Mouse (Mus musculus): ENCODE measurements around the gene Tmc6. TPM values are rescaled to one million over a fixed set of nuclear protein-coding genes. Genes with fewer than 3 reads are reported as not detected.

Gene Tmc6
- polyA plus RNA-seq, 1 experiment from 2014 or later = 28.4 TPM

DNA sequence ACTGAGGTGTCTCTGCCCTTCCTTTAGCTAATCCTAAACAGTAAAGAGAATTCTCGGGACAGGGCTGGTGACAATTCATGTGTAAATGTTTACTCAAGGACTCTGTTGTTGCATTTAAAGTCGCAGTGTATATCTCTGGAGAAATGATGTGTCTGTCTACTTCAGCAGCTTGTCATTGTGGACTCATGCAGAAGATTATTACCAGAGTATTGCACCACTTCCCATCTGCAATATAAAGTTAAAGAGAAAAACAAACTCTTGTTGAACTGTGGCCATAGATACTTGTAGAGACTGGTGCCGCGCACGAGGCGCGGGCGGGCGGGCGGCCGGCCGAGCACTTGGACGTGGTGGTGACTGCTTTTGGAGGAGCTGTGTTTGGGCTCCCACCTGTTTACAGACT lies 20.2 kb downstream of the Tmc6 start:
- ATAC-seq (replicated peaks; ENCODE audit: extremely low read depth, insufficient read depth, low FRiP score) = no peak
- peaks cover 66% of the 10 kb centered on the region for H3K36me3 ChIP-seq (ENCODE audit: control insufficient read depth, insufficient read depth)
- H3K4me2 ChIP-seq (ENCODE audit: low read depth, low read length) = no peak overlapping the region
- H3K9me3 ChIP-seq (replicated peaks; ENCODE audit: control insufficient read depth, low read length) = no peaks in the 10 kb centered on the region
- H3K4me1 ChIP-seq (ENCODE audit: control insufficient read depth, insufficient read depth, low read length) = no peaks in the 10 kb centered on the region
- H3K4me3 ChIP-seq (ENCODE audit: low read length) = no peak overlapping the region
- no peak overlapping the region for H3K27ac ChIP-seq (ENCODE audit: low read length)
- no peaks in the 10 kb centered on the region for H3K27me3 ChIP-seq (ENCODE audit: control insufficient read depth, insufficient read depth, low read length)
- H3K9ac ChIP-seq (ENCODE audit: low read length) = no peak overlapping the region
- WGBS = 90% methylated on average over 13 of the region's 13 CpGs

DNA sequence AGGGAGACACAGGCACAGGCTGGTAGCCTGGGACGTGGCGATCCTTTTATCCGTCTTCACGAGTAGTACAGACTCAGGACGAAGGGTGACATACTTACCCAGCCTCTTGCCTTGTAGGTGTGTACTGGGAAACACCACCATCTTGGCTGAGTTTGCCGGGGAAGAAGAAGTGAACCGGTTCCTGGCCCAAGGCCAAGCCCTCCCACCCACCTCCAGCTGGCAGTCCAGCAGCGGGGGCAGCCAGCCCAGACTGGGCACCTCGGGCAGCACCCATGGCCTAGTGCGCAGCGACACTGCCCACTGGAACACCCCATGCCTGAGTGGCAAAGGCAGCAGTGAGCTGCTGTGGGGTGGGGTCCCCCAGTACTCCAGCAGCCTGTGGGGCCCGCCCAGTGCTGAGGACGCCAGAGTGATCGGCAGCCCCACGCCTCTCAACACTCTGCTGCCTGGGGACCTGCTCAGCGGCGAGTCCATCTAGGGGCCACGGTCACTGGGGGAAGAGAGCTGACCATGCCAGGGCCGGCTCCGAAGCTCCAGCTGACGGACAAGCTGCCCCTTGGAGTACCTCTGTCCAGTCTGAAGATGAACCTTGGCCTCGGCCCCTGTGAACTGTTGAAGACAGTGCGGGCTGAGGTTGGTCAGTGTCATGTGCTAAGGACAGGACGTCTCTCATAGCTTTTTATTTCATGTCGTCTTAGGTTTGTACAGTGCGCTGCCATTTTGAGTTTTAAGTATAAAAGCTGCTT lies 21.5 kb downstream of the Tmc6 start:
- peaks cover 72% of the 10 kb centered on the region for H3K36me3 ChIP-seq (ENCODE audit: control insufficient read depth, insufficient read depth)
- no peaks in the 10 kb centered on the region for H3K27me3 ChIP-seq (ENCODE audit: control insufficient read depth, insufficient read depth, low read length)
- no peak overlapping the region for H3K4me2 ChIP-seq (ENCODE audit: low read depth, low read length)
- WGBS = 86% methylated on average over 26 of the region's 26 CpGs
- no peak for ATAC-seq (replicated peaks; ENCODE audit: extremely low read depth, insufficient read depth, low FRiP score)
- no peak overlapping the region for H3K4me3 ChIP-seq (ENCODE audit: low read length)
- no peak overlapping the region for H3K27ac ChIP-seq (ENCODE audit: low read length)
- no peaks in the 10 kb centered on the region for H3K4me1 ChIP-seq (ENCODE audit: control insufficient read depth, insufficient read depth, low read length)
- H3K9me3 ChIP-seq (replicated peaks; ENCODE audit: control insufficient read depth, low read length) = no peaks in the 10 kb centered on the region
- H3K9ac ChIP-seq (ENCODE audit: low read length) = no peak overlapping the region

DNA sequence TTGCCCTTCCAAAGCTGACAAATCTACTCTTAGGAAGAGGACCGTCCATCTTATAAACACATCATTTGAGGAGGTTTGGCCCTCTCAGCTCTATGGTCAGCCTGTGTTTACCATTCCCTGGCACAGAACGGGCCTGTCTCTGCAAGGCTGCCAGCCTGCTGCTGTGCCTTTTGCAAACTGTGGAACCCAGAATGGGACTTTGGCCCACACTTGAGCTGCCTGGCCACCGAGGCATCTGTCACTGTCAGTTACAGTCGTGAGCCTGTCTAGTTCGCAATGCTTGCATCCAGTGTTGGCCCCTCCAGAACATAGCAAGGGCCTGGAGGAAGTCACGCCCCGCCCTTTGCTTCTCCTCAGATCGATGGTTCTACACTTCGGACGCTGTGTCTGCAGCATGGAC lies 22.7 kb downstream of the Tmc6 start:
- Histone ChIP-seq H3K4me2 (ENCODE audit: low read depth, low read length) (no peak overlapping the region), H3K9me3 (replicated peaks; ENCODE audit: control insufficient read depth, low read length) (no peaks in the 10 kb centered on the region), H3K27ac (ENCODE audit: low read length) (no peak overlapping the region), H3K9ac (ENCODE audit: low read length) (no peak overlapping the region), H3K4me1 (ENCODE audit: control insufficient read depth, insufficient read depth, low read length) (no peaks in the 10 kb centered on the region), H3K36me3 (ENCODE audit: control insufficient read depth, insufficient read depth) (peaks cover 76% of the 10 kb centered on the region), H3K27me3 (ENCODE audit: control insufficient read depth, insufficient read depth, low read length) (no peaks in the 10 kb centered on the region), H3K4me3 (ENCODE audit: low read length) (no peak overlapping the region)
- no peak for ATAC-seq (replicated peaks; ENCODE audit: extremely low read depth, insufficient read depth, low FRiP score)
- WGBS = 89% methylated on average over 10 of the region's 10 CpGs

DNA sequence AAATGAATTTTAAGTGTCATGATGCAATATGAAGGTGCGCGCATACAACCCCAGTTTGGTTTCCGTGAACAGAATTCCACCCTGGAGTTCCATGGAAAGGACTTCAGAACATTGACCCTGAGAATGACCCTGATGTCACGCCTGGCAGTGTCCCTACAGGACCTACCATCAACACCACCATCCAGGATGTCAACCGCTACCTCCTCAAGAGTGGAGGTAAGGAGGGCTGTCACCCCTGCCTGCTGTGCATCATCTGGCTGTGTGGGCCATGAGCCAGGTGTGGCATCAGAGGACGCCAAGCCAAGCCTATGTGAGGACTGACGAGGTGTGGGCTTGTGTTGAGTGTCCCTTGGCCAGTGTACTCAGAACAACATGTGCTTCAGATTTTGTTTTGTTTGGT lies 26.1 kb downstream of the Tmc6 start:
- H3K27me3 ChIP-seq (ENCODE audit: control insufficient read depth, insufficient read depth, low read length) = no peaks in the 10 kb centered on the region
- ATAC-seq (replicated peaks; ENCODE audit: extremely low read depth, insufficient read depth, low FRiP score) = no peak
- no peaks in the 10 kb centered on the region for H3K9me3 ChIP-seq (replicated peaks; ENCODE audit: control insufficient read depth, low read length)
- no peak overlapping the region for H3K4me3 ChIP-seq (ENCODE audit: low read length)
- 97% methylated on average over 7 of the region's 7 CpGs for WGBS
- H3K9ac ChIP-seq (ENCODE audit: low read length) = no peak overlapping the region
- H3K36me3 ChIP-seq (ENCODE audit: control insufficient read depth, insufficient read depth) = peaks cover 79% of the 10 kb centered on the region
- no peak overlapping the region for H3K27ac ChIP-seq (ENCODE audit: low read length)
- H3K4me2 ChIP-seq (ENCODE audit: low read depth, low read length) = no peak overlapping the region
- H3K4me1 ChIP-seq (ENCODE audit: control insufficient read depth, insufficient read depth, low read length) = no peaks in the 10 kb centered on the region

DNA sequence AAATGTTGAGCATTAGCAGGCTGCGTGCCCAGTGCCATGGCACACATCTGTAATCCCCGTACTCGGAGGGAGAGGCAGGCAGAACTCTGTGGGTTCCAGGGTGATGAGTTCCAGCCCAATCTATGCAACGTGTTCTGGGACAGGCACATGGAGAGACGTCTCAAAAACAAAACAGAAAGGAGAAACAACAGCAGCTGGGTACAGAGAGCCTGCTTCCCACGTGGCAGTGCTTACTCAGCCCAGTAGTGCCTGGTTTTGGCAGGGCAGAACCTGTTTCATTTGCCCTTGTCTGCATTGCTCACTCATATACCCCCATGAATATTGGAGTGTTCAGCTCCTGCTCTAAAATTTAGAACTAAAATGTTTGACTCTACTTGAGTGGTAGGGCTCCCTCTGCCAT lies 30.5 kb downstream of the Tmc6 start:
- H3K36me3 ChIP-seq (ENCODE audit: control insufficient read depth, insufficient read depth) = peaks cover 81% of the 10 kb centered on the region
- ATAC-seq (replicated peaks; ENCODE audit: extremely low read depth, insufficient read depth, low FRiP score) = no peak
- no peaks in the 10 kb centered on the region for H3K9me3 ChIP-seq (replicated peaks; ENCODE audit: control insufficient read depth, low read length)
- no peak overlapping the region for H3K4me3 ChIP-seq (ENCODE audit: low read length)
- H3K9ac ChIP-seq (ENCODE audit: low read length) = no peak overlapping the region
- 90% methylated on average over 6 of the region's 6 CpGs for WGBS
- H3K4me1 ChIP-seq (ENCODE audit: control insufficient read depth, insufficient read depth, low read length) = no peaks in the 10 kb centered on the region
- H3K27me3 ChIP-seq (ENCODE audit: control insufficient read depth, insufficient read depth, low read length) = no peaks in the 10 kb centered on the region
- H3K4me2 ChIP-seq (ENCODE audit: low read depth, low read length) = no peak overlapping the region
- H3K27ac ChIP-seq (ENCODE audit: low read length) = no peak overlapping the region

DNA sequence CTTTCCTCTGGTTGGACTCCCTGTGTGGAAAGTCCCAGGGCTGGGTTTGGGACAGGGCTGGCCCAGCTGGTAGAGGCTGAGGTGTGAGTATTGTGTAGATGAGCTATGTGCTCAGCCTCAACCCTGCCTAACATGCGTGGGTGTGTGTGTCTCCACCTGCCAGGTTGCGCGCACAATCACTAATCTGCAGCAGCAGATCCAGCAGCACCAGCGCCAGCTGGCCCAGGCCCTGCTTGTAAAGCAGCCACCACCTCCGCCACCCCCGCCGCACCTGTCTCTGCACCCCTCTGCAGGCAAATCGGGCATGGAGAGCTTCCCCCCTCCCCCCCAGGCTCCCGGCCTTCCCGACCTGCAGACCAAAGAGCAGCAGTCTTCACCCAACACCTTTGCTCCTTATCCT lies 32.6 kb downstream of the Tmc6 start:
- 89% methylated on average over 10 of the region's 10 CpGs for WGBS
- Histone ChIP-seq H3K27ac (ENCODE audit: low read length) (no peak overlapping the region), H3K36me3 (ENCODE audit: control insufficient read depth, insufficient read depth) (peaks cover 77% of the 10 kb centered on the region), H3K9me3 (replicated peaks; ENCODE audit: control insufficient read depth, low read length) (no peaks in the 10 kb centered on the region), H3K27me3 (ENCODE audit: control insufficient read depth, insufficient read depth, low read length) (no peaks in the 10 kb centered on the region), H3K4me2 (ENCODE audit: low read depth, low read length) (no peak overlapping the region), H3K4me1 (ENCODE audit: control insufficient read depth, insufficient read depth, low read length) (no peaks in the 10 kb centered on the region), H3K9ac (ENCODE audit: low read length) (no peak overlapping the region), H3K4me3 (ENCODE audit: low read length) (no peak overlapping the region)
- ATAC-seq (replicated peaks; ENCODE audit: extremely low read depth, insufficient read depth, low FRiP score) = no peak

DNA sequence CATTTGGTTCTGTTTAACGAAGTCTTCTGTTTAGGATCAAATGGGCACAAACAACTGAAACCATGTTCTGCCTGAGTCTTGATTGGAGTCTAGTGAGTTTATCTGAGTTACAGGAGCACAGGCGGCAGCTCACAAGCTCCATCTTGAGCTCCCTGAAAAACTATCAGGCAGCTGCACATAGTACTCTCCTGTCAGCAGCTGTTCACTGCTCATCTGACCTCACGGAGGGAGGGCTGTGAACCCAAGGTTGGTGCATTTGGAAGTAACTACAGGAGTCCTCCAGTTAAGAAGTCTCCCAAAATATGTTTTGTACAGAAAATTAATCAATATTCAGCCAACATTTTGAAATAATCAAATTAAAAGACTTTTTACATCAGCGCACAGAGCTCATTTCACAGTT lies 33.4 kb downstream of the Tmc6 start:
- no peak overlapping the region for H3K9ac ChIP-seq (ENCODE audit: low read length)
- H3K4me3 ChIP-seq (ENCODE audit: low read length) = no peak overlapping the region
- no peak for ATAC-seq (replicated peaks; ENCODE audit: extremely low read depth, insufficient read depth, low FRiP score)
- no peaks in the 10 kb centered on the region for H3K9me3 ChIP-seq (replicated peaks; ENCODE audit: control insufficient read depth, low read length)
- H3K4me2 ChIP-seq (ENCODE audit: low read depth, low read length) = no peak overlapping the region
- H3K4me1 ChIP-seq (ENCODE audit: control insufficient read depth, insufficient read depth, low read length) = no peaks in the 10 kb centered on the region
- no peak overlapping the region for H3K27ac ChIP-seq (ENCODE audit: low read length)
- no peaks in the 10 kb centered on the region for H3K27me3 ChIP-seq (ENCODE audit: control insufficient read depth, insufficient read depth, low read length)
- WGBS = 72% methylated on average over 4 of the region's 4 CpGs
- peaks cover 75% of the 10 kb centered on the region for H3K36me3 ChIP-seq (ENCODE audit: control insufficient read depth, insufficient read depth)

DNA sequence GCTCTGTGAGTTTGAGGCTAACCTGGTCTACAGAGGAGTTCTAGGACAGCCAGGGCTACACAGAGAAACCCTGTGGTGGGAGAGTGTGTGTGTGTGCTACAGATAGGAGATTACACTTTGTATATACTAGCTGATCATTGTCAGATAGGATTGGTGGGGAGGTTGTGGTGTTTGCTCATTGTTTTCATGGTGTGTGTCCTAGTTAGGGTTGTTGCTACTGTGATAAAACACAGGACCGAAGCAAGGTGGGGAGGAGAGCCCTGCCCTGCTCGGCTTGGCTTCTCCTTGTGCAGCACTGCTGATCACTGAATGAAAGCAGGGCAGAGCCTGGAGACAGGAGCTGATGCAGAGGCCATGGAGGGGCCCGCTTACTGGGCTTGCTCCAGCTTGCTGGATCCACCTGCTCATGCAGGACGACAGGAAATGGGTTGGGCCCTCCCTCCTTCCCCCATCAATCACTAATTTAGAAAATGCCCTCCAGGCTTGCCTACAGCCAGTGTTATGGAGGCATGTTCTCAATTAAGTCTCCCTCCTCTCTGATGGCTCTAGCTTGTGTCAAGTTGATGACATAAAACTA lies 38.5 kb downstream of the Tmc6 start:
- Histone ChIP-seq H3K27ac (ENCODE audit: low read length) (no peak overlapping the region), H3K4me3 (ENCODE audit: low read length) (no peak overlapping the region), H3K4me1 (ENCODE audit: control insufficient read depth, insufficient read depth, low read length) (no peaks in the 10 kb centered on the region), H3K27me3 (ENCODE audit: control insufficient read depth, insufficient read depth, low read length) (no peaks in the 10 kb centered on the region), H3K4me2 (ENCODE audit: low read depth, low read length) (no peak overlapping the region), H3K36me3 (ENCODE audit: control insufficient read depth, insufficient read depth) (peaks cover 76% of the 10 kb centered on the region), H3K9me3 (replicated peaks; ENCODE audit: control insufficient read depth, low read length) (no peaks in the 10 kb centered on the region), H3K9ac (ENCODE audit: low read length) (no peak overlapping the region)
- ATAC-seq (replicated peaks; ENCODE audit: extremely low read depth, insufficient read depth, low FRiP score) = no peak
- 69% methylated on average over 4 of the region's 4 CpGs for WGBS

DNA sequence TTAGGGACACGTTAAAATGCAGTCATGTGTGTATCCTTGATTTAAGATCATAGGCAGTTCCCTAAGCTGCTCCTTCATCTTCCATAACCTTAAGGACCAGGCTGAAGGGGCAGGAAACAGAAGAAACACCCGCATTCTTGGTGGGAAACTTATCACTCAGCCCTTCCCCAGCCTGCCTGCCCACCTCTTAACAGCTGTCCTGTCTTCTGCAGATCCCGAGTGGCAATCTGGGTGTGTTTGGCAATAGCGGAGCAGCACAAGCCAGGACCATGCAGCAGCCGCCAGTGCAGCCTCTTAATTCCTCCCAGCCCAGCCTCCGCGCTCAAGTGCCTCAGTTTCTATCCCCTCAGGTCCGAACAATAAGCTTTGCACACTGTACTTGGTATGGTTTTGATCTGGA lies 39.3 kb downstream of the Tmc6 start:
- no peak overlapping the region for H3K4me3 ChIP-seq (ENCODE audit: low read length)
- no peak overlapping the region for H3K4me2 ChIP-seq (ENCODE audit: low read depth, low read length)
- no peaks in the 10 kb centered on the region for H3K4me1 ChIP-seq (ENCODE audit: control insufficient read depth, insufficient read depth, low read length)
- no peaks in the 10 kb centered on the region for H3K9me3 ChIP-seq (replicated peaks; ENCODE audit: control insufficient read depth, low read length)
- peaks cover 72% of the 10 kb centered on the region for H3K36me3 ChIP-seq (ENCODE audit: control insufficient read depth, insufficient read depth)
- ATAC-seq (replicated peaks; ENCODE audit: extremely low read depth, insufficient read depth, low FRiP score) = no peak
- H3K9ac ChIP-seq (ENCODE audit: low read length) = no peak overlapping the region
- H3K27me3 ChIP-seq (ENCODE audit: control insufficient read depth, insufficient read depth, low read length) = no peaks in the 10 kb centered on the region
- WGBS = 80% methylated on average over 8 of the region's 8 CpGs
- no peak overlapping the region for H3K27ac ChIP-seq (ENCODE audit: low read length)
